Mouse (Mus musculus) liver, embryonic 12.5 days (tissue): ENCODE data around the gene Dennd2a. TPM values are rescaled to one million over a fixed set of nuclear protein-coding genes. Genes with fewer than 3 reads are reported as not detected.

ENCODE experiments used
- ATAC-seq: fragments of 200-750 bp; cut with Nextera tagmentation; 2 replicates; pipeline ENCODE4 v1.8.0; 2017; ENCODE audit warnings: moderate number of reproducible peaks, mild to moderate bottlenecking, moderate library complexity
- H3K27ac ChIP-seq: fragments of 300-500 bp; sonication (generic); 2 replicates; pipeline ENCODE4 v1.5.1; 2016; ENCODE audit warnings: mild to moderate bottlenecking
- H3K27me3 ChIP-seq: fragments of 300-500 bp; sonication (generic); replicated peaks from 2 replicates; pipeline ENCODE4 v1.6.1; 2016; ENCODE audit warnings: mild to moderate bottlenecking, moderate library complexity
- H3K36me3 ChIP-seq: fragments of 300-500 bp; sonication (generic); 2 replicates; pipeline ENCODE4 v1.6.1; 2016; ENCODE audit warnings: mild to moderate bottlenecking, moderate library complexity
- H3K4me1 ChIP-seq: fragments of 300-500 bp; sonication (generic); 2 replicates; pipeline ENCODE4 v1.6.1; 2016
- H3K4me2 ChIP-seq: fragments of 300-500 bp; sonication (generic); 2 replicates; pipeline ENCODE4 v1.6.1; 2016; ENCODE audit warnings: mild to moderate bottlenecking, moderate library complexity
- H3K4me3 ChIP-seq: fragments of 300-500 bp; sonication (generic); 2 replicates; pipeline ENCODE4 v1.5.1; 2016; ENCODE audit warnings: mild to moderate bottlenecking, moderate library complexity
- H3K9ac ChIP-seq: fragments of 300-500 bp; sonication (generic); 2 replicates; pipeline ENCODE4 v1.6.1; 2016; ENCODE audit warnings: mild to moderate bottlenecking, moderate library complexity
- H3K9me3 ChIP-seq: fragments of 300-500 bp; sonication (generic); replicated peaks from 2 replicates; pipeline ENCODE4 v1.6.1; 2016; ENCODE audit warnings: mild to moderate bottlenecking, moderate library complexity
- WGBS: fragments of 180-500 bp; shearing (Covaris S2); methylation state at CpG from one replicate; pipeline ENCODE4 v1.1.7; 2016; ENCODE audit not compliant: insufficient replicate concordance; 5-methylcytosine and 5-hydroxymethylcytosine counted together
- polyA plus RNA-seq: library from polyadenylated mRNA; unstranded; fragments of >200 nt; fragmentation: Nextera tagmentation; extraction: Ambion mirVana; gene quantifications from 2 replicates; pipeline ENCODE4 v1.2.1, GENCODE M21; 2016

Dennd2a gene
- 4.6 and 5.0 TPM in 2 replicates for polyA plus RNA-seq

DNA sequence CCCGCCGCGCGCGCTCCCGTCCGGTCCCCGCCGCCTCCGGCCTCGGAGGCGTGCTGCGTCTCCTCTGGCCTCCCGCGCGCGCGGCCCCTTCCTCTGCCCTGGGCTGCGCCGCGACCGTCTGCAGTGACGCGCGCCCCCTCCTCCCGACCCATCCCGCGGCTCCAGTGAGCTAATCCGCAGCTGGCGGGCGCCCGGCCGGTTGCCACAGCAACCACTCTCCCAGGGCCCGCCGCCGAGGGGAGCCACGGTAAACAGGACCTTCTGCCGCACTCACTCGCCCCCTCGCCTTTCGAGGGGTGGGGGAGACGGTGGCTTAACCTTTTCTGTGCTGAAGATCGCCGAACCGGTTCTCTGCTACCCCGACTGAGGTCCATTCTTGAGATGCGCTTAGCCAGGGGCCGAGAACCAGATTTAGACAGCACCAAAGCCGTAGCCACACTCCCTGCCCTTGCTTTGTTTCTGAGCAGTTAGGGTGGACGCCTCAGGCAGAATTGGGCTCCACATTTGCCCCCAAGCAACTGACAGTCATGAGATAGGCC lies at the start of gene Dennd2a:
Gene Dennd2a (minus strand): TSS at position 145 of the 539 bp plus-strand sequence.
- peak within 1 kb of the TSS; percentile 38; the same call in 1 of the 2 replicates for H3K27ac ChIP-seq
- peaks cover 26% of the 10 kb centered on the region for H3K4me1 ChIP-seq
- H3K9ac ChIP-seq: peak within 1 kb of the TSS; percentile 59
- no peaks in the 10 kb centered on the region for H3K36me3 ChIP-seq
- H3K4me3 ChIP-seq: peak within 1 kb of the TSS; percentile 61
- peak within 1 kb of the TSS; percentile 64 for H3K4me2 ChIP-seq
- peak; percentile 53 for ATAC-seq
- no peaks in the 10 kb centered on the region for H3K9me3 ChIP-seq
- 5% methylated on average over 49 of the region's 50 CpGs for WGBS
- H3K27me3 ChIP-seq: peaks cover 58% of the 10 kb centered on the region

DNA sequence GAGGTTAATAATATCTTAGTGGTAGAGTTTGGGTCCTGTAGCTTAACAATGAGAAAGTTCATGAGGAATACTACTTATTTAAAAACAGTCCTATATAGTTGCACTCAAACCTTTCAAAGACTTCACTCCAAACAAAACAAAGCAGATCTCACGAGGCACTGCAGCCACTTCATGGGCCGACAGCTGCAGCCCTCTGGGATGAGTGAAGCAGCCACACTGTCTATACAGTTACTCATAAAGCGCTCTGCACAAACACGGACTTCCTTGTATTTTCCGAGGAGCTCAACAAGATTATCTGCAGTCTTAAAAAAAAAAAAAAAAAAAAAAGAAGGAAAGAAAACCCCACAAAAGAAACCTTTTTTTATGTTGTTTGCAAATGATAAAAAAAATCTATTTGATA lies 49.7 kb upstream of the Dennd2a start:
- 74% methylated on average over 5 of the region's 5 CpGs for WGBS
- Histone ChIP-seq H3K4me1 (no peaks in the 10 kb centered on the region), H3K36me3 (peaks cover 24% of the 10 kb centered on the region), H3K4me2 (no peak overlapping the region), H3K4me3 (no peak overlapping the region), H3K27ac (no peak overlapping the region), H3K9me3 (no peaks in the 10 kb centered on the region), H3K9ac (no peak overlapping the region), H3K27me3 (no peaks in the 10 kb centered on the region)
- ATAC-seq: no peak

DNA sequence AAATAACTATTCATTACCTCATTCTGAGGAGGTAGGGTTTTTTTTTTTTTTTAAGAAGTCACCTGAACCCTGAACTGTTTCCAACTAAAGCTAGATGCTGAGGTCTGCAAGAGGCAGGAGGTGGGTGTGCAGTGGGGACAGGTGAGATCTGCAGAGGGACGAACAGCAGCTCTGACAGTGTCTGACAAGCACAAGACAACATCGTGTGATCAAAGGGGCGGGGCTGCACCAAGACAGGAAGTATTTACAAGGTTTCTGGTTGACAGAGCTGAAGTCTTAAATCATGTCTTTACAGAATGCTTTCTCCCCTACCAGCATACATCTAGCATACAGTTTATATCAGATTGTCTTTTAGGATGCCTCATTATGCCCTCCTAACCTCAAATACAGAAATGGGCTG lies 49.2 kb upstream of the Dennd2a start:
- Histone ChIP-seq H3K4me2 (no peak overlapping the region), H3K27ac (no peak overlapping the region), H3K36me3 (peaks cover 25% of the 10 kb centered on the region), H3K27me3 (no peaks in the 10 kb centered on the region), H3K4me1 (no peaks in the 10 kb centered on the region), H3K9ac (no peak overlapping the region), H3K4me3 (no peak overlapping the region), H3K9me3 (no peaks in the 10 kb centered on the region)
- 44% methylated on average over 3 of the region's 3 CpGs for WGBS
- no peak for ATAC-seq

DNA sequence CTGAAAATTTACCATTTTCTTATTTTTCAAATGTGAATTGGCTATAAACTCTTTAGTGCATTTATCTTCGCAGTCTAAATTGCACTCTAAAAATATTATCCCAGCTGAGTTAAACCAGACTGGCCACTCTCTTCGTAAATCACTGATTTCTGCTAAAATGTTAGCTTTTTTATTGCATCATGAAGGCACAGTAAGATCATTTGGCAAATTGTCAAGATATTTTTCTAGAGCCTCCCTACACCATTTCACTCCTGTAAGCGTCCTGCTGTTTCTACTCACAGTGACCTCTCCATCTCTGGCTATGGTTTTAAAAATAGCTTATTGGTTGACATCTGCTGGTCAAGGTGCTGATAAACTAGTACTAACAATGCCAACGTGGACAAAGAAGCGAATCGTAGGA lies 48.4 kb upstream of the Dennd2a start:
- no peak overlapping the region for H3K27ac ChIP-seq
- 75% methylated on average over 6 of the region's 6 CpGs for WGBS
- no peak for ATAC-seq
- no peaks in the 10 kb centered on the region for H3K4me1 ChIP-seq
- H3K36me3 ChIP-seq: peaks cover 27% of the 10 kb centered on the region
- H3K9me3 ChIP-seq: no peaks in the 10 kb centered on the region
- no peak overlapping the region for H3K4me3 ChIP-seq
- no peaks in the 10 kb centered on the region for H3K27me3 ChIP-seq
- no peak overlapping the region for H3K4me2 ChIP-seq
- H3K9ac ChIP-seq: no peak overlapping the region

DNA sequence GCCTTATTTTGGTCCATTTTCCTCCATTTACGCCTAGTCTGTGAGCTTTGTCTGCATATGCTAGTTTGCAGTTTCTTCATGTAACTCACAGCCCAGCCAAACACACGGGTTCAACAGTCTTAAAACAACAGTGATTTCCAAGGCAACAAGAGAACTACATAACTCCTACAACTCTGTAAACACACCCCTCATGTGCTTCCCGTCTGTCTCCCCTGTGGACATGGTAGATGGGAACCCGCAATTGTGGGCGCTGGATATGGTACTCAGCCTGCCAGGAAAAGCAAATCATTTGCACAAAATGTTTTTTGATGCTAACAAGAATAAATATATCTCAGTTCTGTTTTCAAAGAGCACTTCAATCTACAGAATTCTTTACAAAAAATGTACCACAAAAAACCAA lies 46.9 kb upstream of the Dennd2a start:
- no peaks in the 10 kb centered on the region for H3K27me3 ChIP-seq
- no peak for ATAC-seq
- H3K4me3 ChIP-seq: no peak overlapping the region

DNA sequence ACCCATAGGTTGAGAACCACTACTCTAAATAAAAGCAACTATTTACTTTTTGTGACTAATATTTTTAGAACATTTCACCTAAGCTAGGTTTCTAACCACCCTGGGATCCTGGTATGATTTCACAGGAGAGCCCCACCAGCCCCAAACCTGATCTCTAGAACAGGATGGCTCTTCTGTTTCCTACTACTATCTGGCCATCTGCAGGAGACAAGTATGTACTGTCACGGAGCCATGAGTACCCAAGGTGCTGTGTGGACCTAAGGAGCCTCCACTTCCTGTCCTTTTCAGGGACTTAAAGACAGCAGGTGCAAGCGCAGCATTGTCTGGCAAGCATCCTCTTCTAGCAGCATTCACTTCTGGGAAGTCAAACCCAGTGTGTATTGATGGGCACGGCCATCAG lies 44.2 kb upstream of the Dennd2a start:
- 74% methylated on average over 3 of the region's 3 CpGs for WGBS
- Histone ChIP-seq H3K4me3 (no peak overlapping the region), H3K9ac (no peak overlapping the region), H3K27me3 (no peaks in the 10 kb centered on the region), H3K36me3 (peaks cover 59% of the 10 kb centered on the region), H3K4me1 (no peaks in the 10 kb centered on the region), H3K4me2 (no peak overlapping the region), H3K9me3 (no peaks in the 10 kb centered on the region), H3K27ac (no peak overlapping the region)
- no peak for ATAC-seq

More for the DNA sequence above, 46.9 kb upstream of the Dennd2a start:
- H3K9me3 ChIP-seq: no peaks in the 10 kb centered on the region
- 82% methylated on average over 5 of the region's 5 CpGs for WGBS
- H3K9ac ChIP-seq: no peak overlapping the region
- no peak overlapping the region for H3K27ac ChIP-seq
- H3K4me2 ChIP-seq: no peak overlapping the region
- H3K4me1 ChIP-seq: no peaks in the 10 kb centered on the region
- peaks cover 39% of the 10 kb centered on the region for H3K36me3 ChIP-seq

DNA sequence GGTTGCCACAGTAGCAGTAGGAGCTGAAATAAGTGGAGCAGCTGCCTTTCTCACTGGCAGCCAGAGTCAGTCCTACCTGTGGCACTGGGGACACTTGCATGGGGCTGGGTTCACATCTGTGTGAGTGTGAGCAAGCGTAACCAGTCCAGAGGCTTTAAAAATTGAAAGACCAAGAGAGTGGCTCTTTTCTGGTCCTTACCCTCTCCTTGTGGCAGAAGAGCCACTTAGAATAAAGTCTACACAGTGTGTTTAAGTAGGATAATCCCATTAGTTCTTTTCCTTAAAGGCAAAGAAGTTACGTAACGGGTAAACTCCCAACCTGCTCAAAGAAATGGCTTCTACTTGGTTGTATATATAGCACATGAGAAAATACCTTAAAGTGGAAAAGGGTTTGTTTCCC lies 43.2 kb upstream of the Dennd2a start:
- Histone ChIP-seq H3K27me3 (no peaks in the 10 kb centered on the region), H3K4me3 (no peak overlapping the region), H3K27ac (no peak overlapping the region), H3K4me1 (no peaks in the 10 kb centered on the region), H3K9ac (no peak overlapping the region), H3K9me3 (no peaks in the 10 kb centered on the region), H3K4me2 (no peak overlapping the region), H3K36me3 (peaks cover 69% of the 10 kb centered on the region)
- ATAC-seq: no peak
- WGBS: 89% methylated on average over 3 of the region's 3 CpGs

DNA sequence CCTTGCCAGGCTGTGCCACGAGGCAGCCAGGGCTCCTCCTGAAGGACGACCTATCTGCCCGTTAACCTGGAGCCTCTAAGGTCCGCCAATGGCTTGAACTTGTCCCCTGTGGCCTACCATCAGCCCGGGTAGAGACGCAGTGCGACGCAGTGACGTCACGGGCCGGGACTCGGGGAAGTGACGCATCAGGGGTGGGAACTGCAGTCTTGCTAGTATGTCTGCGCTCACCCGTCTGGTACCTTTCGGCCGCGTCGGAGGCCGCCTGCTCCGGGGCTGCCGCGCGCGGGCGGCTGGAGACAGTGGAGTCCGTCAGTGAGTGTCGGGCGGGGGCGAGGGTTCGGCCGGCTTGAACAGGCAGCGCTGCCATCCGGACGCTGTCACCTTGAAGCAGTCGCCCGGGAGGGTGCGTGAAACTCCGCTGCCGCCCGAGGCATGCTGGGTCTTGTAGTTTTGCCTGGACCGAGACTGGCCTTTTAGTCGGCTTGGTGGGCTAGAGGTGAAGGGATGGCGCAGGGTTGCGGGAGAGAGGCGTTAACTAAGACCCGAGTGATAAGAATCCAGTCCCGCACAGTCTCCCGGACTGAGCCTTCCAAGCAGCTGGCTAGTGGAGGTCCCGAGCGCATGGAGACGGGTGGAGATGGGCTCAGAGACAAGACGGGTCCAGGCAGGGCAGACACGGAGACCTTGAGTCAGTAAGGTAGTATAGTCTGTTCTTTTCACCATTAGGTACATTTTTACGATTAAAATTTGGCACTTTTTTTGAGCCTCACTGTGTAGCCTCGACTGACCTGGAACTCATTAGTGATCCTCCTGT lies 34.9 kb upstream of the Dennd2a start, which contains the start of gene Ndufb2:
Gene Ndufb2 (plus strand): TSS at position 174 of the 814 bp plus-strand sequence.
- 2% methylated on average over 56 of the region's 56 CpGs for WGBS
- H3K36me3 ChIP-seq: peaks cover 46% of the 10 kb centered on the region
- ATAC-seq: peak; percentile 98
- no peaks in the 10 kb centered on the region for H3K27me3 ChIP-seq
- peak within 1 kb of the TSS; percentile 84 for H3K4me3 ChIP-seq
- peak within 1 kb of the TSS; percentile 78 for H3K4me2 ChIP-seq
- no peaks in the 10 kb centered on the region for H3K9me3 ChIP-seq
- peak within 1 kb of the TSS; percentile 87 for H3K9ac ChIP-seq
- peaks cover 21% of the 10 kb centered on the region for H3K4me1 ChIP-seq
- peak within 1 kb of the TSS; percentile 81 for H3K27ac ChIP-seq

DNA sequence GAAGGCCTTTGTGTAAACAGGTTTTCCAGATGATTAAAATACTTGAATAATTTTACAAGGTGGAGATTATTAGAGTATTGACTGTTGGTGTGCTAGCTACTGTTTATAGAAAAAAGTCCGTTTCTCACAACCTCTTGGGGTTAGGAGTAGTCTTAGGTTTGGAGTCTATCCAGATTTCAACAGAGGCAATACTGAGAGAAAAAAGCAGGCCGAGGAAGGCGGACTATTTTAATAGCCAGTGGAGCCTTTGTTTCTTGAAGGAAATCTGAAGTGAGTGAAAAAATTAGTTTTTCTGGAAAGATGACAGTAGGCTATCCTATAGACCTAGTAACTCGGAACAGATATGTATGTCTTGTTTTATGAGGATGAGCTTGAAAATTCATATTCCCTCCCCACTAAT lies 33.8 kb upstream of the Dennd2a start:
- Histone ChIP-seq H3K9me3 (no peaks in the 10 kb centered on the region), H3K4me2 (peak overlapping the region; percentile 78), H3K4me3 (peak overlapping the region; percentile 84; the same call in 1 of the 2 replicates), H3K4me1 (peaks cover 21% of the 10 kb centered on the region), H3K36me3 (peaks cover 44% of the 10 kb centered on the region), H3K9ac (no peak overlapping the region), H3K27me3 (no peaks in the 10 kb centered on the region), H3K27ac (no peak overlapping the region)
- WGBS: 81% methylated on average over 4 of the region's 4 CpGs
- ATAC-seq: no peak

DNA sequence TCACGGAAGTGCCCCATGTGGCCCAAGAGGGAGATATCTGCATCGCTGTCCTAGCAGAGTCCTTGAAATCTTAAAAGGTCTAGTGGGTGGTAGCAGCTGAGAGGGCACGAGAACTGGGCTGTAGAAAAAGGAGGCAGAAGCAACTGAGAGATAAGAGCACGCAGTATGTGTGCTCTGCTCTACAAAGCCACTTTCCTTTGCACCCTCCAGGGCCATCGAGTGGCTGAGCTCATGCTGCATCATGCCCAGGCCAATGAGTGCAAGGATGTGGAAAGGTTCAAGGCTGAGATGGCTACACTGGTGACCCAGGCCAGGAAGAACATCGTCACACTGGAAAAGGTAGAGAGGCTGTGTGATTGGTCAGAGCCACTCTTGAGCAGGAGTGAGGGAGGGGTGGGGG lies 27.9 kb upstream of the Dennd2a start, which contains the start of gene Gm42420:
Gene Gm42420 (plus strand): TSS at position 237 of the 400 bp plus-strand sequence.
- ATAC-seq: peak; percentile 35; the same call in 1 of the 2 replicates
- H3K9ac ChIP-seq: no peak within 1 kb of the TSS
- no peak within 1 kb of the TSS for H3K4me3 ChIP-seq
- H3K36me3 ChIP-seq: peaks cover 56% of the 10 kb centered on the region
- no peaks in the 10 kb centered on the region for H3K27me3 ChIP-seq
- 61% methylated on average over 6 of the region's 6 CpGs for WGBS
- no peak within 1 kb of the TSS; the same call in 1 of the 2 replicates for H3K27ac ChIP-seq
- H3K4me2 ChIP-seq: no peak within 1 kb of the TSS
- no peaks in the 10 kb centered on the region for H3K9me3 ChIP-seq
- H3K4me1 ChIP-seq: peaks cover 27% of the 10 kb centered on the region

DNA sequence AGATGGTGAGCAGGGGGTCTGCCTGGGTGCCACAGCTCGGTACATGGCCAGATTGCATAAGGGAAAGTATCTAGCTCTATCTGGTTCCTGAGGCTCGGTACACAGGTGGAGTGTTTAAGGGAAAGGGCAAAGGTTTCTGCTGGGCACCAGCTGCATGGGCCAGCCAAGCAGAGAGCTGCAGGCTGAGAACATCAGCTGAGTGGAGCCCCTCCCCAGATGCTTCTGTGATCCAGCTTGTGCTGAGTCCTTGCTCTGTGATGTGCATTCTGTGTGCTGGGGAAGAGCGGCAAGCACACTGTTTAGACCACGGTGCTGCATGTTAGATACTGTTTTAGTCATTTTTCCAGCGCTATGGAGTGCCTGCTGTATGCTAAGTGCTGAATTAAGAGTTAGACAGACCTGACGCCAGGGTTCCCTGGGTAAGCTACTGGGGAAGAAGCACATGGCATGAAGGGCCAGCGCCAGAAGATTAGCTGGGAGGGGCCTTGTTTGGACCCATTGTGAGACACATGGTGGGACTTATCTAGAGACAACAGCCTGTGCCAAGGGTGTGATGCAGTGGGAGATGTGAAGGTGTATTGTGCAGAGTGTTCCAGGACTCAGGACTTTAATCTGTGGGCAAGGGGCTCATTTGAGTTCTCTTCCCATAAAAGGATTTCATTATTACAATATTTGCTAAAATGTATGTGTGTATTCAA lies 23.6 kb upstream of the Dennd2a start:
- Histone ChIP-seq H3K4me3 (no peak overlapping the region), H3K4me1 (peaks cover 34% of the 10 kb centered on the region), H3K9ac (no peak overlapping the region), H3K27me3 (no peaks in the 10 kb centered on the region), H3K4me2 (peak overlapping the region; percentile 50), H3K27ac (peak overlapping the region; percentile 79), H3K9me3 (no peaks in the 10 kb centered on the region), H3K36me3 (peaks cover 46% of the 10 kb centered on the region)
- WGBS: 53% methylated on average over 7 of the region's 7 CpGs
- peak; percentile 93 for ATAC-seq

DNA sequence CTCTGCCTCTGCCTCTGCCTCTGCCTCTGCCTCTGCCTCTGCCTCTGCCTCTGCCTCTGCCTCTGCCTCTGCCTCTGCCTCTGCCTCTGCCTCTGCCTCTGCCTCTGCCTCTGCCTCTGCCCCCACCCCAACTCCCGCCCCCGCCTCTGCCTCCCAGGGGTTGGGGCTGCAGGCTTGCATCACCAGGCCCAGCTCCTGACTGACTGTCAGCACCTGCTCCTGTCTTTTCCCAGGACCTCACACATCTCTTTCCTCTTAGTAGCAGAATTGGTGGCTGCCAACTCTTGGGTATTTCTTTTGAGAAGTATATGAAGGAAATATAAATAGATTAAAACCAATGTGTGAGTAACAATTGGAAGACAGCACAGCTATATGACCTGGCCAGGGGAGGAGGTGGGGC lies 22.9 kb upstream of the Dennd2a start:
- H3K27ac ChIP-seq: peak overlapping the region; percentile 79; the same call in 1 of the 2 replicates
- no peak for ATAC-seq
- 59% methylated on average over 2 of the region's 2 CpGs for WGBS
- peaks cover 43% of the 10 kb centered on the region for H3K36me3 ChIP-seq
- peaks cover 31% of the 10 kb centered on the region for H3K4me1 ChIP-seq
- no peak overlapping the region for H3K4me3 ChIP-seq
- no peaks in the 10 kb centered on the region for H3K27me3 ChIP-seq
- H3K9ac ChIP-seq: no peak overlapping the region
- no peaks in the 10 kb centered on the region for H3K9me3 ChIP-seq
- no peak overlapping the region; the same call in 1 of the 2 replicates for H3K4me2 ChIP-seq
